Mouse (Mus musculus) testis, postnatal 14 days (tissue): ENCODE data around the gene Des.

Experiments used
- DNase-seq: peaks from one replicate; pipeline ENCODE4 v3.0.0; 2021; ENCODE audit warnings: low spot score

Gene Des

GRCm38 (mm10) chr1:75384470-75385141, 24.5 kb downstream of the Des start:
- no peak for DNase-seq

- no peak for DNase-seq
Measured at GRCm38 (mm10) chr1:75385142-75385730, 25.1 kb downstream of the Des start.

GRCm38 (mm10) chr1:75386149-75386548, 26.0 kb downstream of the Des start:
- DNase-seq = no peak

- no peak for DNase-seq
Measured at GRCm38 (mm10) chr1:75387469-75387928, 27.4 kb downstream of the Des start.

GRCm38 (mm10) chr1:75387929-75388897, 28.1 kb downstream of the Des start:
- DNase-seq = no peak

GRCm38 (mm10) chr1:75388898-75389515, 28.9 kb downstream of the Des start:
- no peak for DNase-seq

- no peak for DNase-seq
Measured at GRCm38 (mm10) chr1:75393139-75393538, 33.0 kb downstream of the Des start.

- DNase-seq = no peak
Measured at GRCm38 (mm10) chr1:75393846-75394245, 33.7 kb downstream of the Des start.

- DNase-seq = peak; percentile 61
Measured at GRCm38 (mm10) chr1:75398761-75399402, 38.8 kb downstream of the Des start.

- DNase-seq = peak; percentile 42
Measured at GRCm38 (mm10) chr1:75399755-75400492, 39.8 kb downstream of the Des start.

GRCm38 (mm10) chr1:75400493-75401115, 40.5 kb downstream of the Des start:
- DNase-seq = no peak

GRCm38 (mm10) chr1:75405547-75405946, 45.4 kb downstream of the Des start:
- DNase-seq = no peak

GRCm38 (mm10) chr1:75406173-75406572, 46.0 kb downstream of the Des start:
- DNase-seq = no peak

- DNase-seq = no peak
Measured at GRCm38 (mm10) chr1:75407056-75407455, 46.9 kb downstream of the Des start.

GRCm38 (mm10) chr1:75408210-75408609, 48.1 kb downstream of the Des start:
- DNase-seq = no peak

- DNase-seq = no peak
Measured at GRCm38 (mm10) chr1:75409950-75410349, 49.8 kb downstream of the Des start.

- no peak for DNase-seq
Measured at GRCm38 (mm10) chr1:75412196-75412595, 52.1 kb downstream of the Des start.

- DNase-seq = no peak
Measured at GRCm38 (mm10) chr1:75413749-75414148, 53.6 kb downstream of the Des start.
